Mouse (Mus musculus): Measurements from ENCODE around the gene Bche. TPM values are rescaled to one million over a fixed set of nuclear protein-coding genes. Genes with fewer than 3 reads are reported as not detected.

The Bche gene
- polyA plus RNA-seq, 1 experiment = 1.9 TPM

GRCm38 (mm10) chr3:73698889-73699288 is 9.3 kb downstream of the Bche start:
- no peak overlapping the region for H3K27ac ChIP-seq (ENCODE audit: insufficient read depth, low read length)
- TF ChIP-seq POLR2A (IDR thresholded peaks at IDR 0.05; ENCODE audit: extremely low read depth, insufficient read depth, low read length) = no peak
- TF ChIP-seq CTCF (IDR thresholded peaks at IDR 0.05; ENCODE audit: extremely low read depth, insufficient read depth, low read length) = no peak
- no peaks in the 10 kb centered on the region for H3K4me1 ChIP-seq (ENCODE audit: control insufficient read depth, insufficient read depth, low read length)
- H3K4me3 ChIP-seq (ENCODE audit: insufficient read depth, low read length) = no peak overlapping the region

- TF ChIP-seq CTCF (IDR thresholded peaks at IDR 0.05; ENCODE audit: extremely low read depth, insufficient read depth, low read length) (no peak), POLR2A (IDR thresholded peaks at IDR 0.05; ENCODE audit: extremely low read depth, insufficient read depth, low read length) (no peak)
- no peak overlapping the region for H3K4me3 ChIP-seq (ENCODE audit: insufficient read depth, low read length)
- no peak overlapping the region for H3K27ac ChIP-seq (ENCODE audit: insufficient read depth, low read length)
- no peaks in the 10 kb centered on the region for H3K4me1 ChIP-seq (ENCODE audit: control insufficient read depth, insufficient read depth, low read length)
These were observed 34.9 kb downstream of the Bche start for GRCm38 (mm10) chr3:73673333-73673732.

DNA sequence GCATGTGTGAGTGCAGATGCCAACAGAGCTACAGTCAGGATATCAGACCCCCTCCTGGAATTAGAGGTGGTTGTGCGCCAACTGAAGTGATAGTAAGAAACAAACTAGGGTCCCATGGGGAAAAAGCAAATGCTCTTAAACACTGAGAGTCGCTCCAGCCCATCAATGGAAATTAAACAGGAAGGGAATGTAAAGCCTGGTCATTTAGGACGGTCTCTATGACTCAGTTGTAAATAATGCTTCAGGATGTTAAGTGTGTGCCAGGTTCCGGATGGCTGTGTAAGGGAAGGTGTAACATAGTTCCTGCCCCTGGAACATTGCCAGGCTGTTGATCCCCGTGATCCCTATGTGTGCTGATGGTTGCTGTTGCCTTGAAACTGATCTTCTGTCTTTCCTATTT is 40.0 kb downstream of the Bche start:
- H3K27ac ChIP-seq (ENCODE audit: insufficient read depth, low read length) = no peak overlapping the region
- no peaks in the 10 kb centered on the region for H3K4me1 ChIP-seq (ENCODE audit: control insufficient read depth, insufficient read depth, low read length)
- no peak for TF ChIP-seq CTCF (IDR thresholded peaks at IDR 0.05; ENCODE audit: extremely low read depth, insufficient read depth, low read length)
- no peak for TF ChIP-seq POLR2A (IDR thresholded peaks at IDR 0.05; ENCODE audit: extremely low read depth, insufficient read depth, low read length)
- no peak overlapping the region for H3K4me3 ChIP-seq (ENCODE audit: insufficient read depth, low read length)

DNA sequence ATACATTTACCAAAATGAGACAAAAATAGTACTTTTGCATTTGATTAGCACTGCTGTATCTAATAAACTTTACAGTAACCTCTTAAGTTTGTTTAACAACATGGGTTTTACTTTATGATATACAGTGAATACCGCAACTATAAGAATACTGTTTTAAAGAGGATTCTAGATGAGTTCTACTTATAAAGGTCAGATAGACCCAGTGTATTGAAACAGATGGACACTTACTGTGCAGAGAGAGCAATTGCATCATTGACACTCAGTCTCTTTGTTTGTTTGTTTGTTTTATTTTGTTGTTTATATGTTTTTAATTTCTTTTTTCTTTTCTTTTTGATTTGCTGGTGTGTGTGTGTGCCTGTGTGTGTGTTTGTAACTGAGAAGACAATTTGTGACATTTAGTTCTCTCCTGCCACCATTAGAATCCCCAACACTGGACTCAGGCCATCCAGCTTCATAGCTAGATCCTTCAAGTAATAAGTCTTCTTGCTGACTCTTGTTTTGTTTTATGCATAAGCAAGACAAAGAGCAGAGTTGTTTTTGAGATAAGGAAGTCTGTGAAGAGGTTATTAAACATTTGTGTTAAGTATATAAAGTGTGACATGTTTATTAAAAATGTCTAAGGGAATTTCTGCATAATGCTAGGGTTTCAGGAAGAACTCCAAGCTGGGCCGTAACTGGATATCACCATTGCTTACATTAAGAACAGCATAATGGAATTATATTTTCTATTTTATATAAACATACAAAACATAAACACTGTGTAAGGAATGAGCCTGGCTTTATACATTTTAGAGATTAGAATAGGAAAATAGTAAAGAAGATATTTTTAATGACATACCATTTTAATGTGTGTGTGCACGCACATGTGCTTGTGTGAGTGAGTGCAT is 40.7 kb downstream of the Bche start:
- TF ChIP-seq POLR2A (IDR thresholded peaks at IDR 0.05; ENCODE audit: extremely low read depth, insufficient read depth, low read length) (no peak), CTCF (IDR thresholded peaks at IDR 0.05; ENCODE audit: extremely low read depth, insufficient read depth, low read length) (no peak)
- Histone ChIP-seq H3K4me3 (ENCODE audit: insufficient read depth, low read length) (no peak overlapping the region), H3K27ac (ENCODE audit: insufficient read depth, low read length) (no peak overlapping the region), H3K4me1 (ENCODE audit: control insufficient read depth, insufficient read depth, low read length) (no peaks in the 10 kb centered on the region)

DNA sequence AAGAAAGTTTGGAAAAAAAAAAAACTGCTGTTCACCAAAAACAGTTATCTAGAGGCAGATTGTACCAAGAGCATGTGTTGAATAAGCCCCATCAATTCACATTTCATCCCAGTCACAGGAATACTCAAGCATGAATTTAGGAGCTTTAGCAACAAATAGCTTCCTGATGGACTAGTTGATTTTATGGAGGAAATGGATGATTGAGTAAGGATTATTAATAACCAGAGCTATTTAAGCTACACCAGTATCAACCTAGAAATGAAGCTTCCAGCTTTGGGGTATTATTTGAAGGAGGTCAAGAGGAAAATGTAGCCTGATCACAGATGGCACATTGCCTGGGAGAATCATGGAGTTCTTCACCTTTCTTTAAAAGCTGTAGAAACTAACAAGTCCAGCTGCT is 57.9 kb downstream of the Bche start:
- Histone ChIP-seq H3K4me1 (ENCODE audit: control insufficient read depth, insufficient read depth, low read length) (no peaks in the 10 kb centered on the region), H3K4me3 (ENCODE audit: insufficient read depth, low read length) (no peak overlapping the region), H3K27ac (ENCODE audit: insufficient read depth, low read length) (no peak overlapping the region)
- TF ChIP-seq CTCF (IDR thresholded peaks at IDR 0.05; ENCODE audit: extremely low read depth, insufficient read depth, low read length) = no peak
- TF ChIP-seq POLR2A (IDR thresholded peaks at IDR 0.05; ENCODE audit: extremely low read depth, insufficient read depth, low read length) = no peak

DNA sequence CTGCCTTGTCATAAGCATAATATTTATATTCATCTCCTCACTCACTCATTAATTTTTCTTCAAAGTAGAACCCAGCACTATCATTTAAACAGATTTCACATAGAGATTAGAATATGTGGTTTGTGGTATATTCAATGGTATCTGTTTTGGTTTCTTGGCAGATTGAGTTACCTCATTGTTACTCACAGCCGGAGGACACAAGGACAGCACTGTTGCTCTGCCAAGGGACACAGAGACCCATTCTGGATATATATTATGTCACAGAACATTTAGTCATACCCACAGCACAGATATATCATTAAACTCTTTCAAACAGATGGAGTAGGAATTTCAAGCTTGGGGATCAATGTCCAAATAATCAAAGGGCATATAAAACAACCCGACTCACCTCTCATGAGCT is 61.2 kb downstream of the Bche start:
- no peak overlapping the region for H3K27ac ChIP-seq (ENCODE audit: insufficient read depth, low read length)
- no peaks in the 10 kb centered on the region for H3K4me1 ChIP-seq (ENCODE audit: control insufficient read depth, insufficient read depth, low read length)
- TF ChIP-seq POLR2A (IDR thresholded peaks at IDR 0.05; ENCODE audit: extremely low read depth, insufficient read depth, low read length) = no peak
- no peak for TF ChIP-seq CTCF (IDR thresholded peaks at IDR 0.05; ENCODE audit: extremely low read depth, insufficient read depth, low read length)
- no peak overlapping the region for H3K4me3 ChIP-seq (ENCODE audit: insufficient read depth, low read length)

- Histone ChIP-seq H3K4me3 (ENCODE audit: insufficient read depth, low read length) (no peak overlapping the region), H3K27ac (ENCODE audit: insufficient read depth, low read length) (no peak overlapping the region; the same call in 1 of the 2 replicates), H3K4me1 (ENCODE audit: control insufficient read depth, insufficient read depth, low read length) (no peaks in the 10 kb centered on the region; the same call in 1 of the 2 replicates)
- TF ChIP-seq CTCF (IDR thresholded peaks at IDR 0.05; ENCODE audit: extremely low read depth, insufficient read depth, low read length) (no peak), POLR2A (IDR thresholded peaks at IDR 0.05; ENCODE audit: extremely low read depth, insufficient read depth, low read length) (no peak)
These were observed 96.8 kb downstream of the Bche start for GRCm38 (mm10) chr3:73611421-73611820.

- Histone ChIP-seq H3K4me3 (ENCODE audit: insufficient read depth, low read length) (no peak overlapping the region), H3K27ac (ENCODE audit: insufficient read depth, low read length) (no peak overlapping the region), H3K4me1 (ENCODE audit: control insufficient read depth, insufficient read depth, low read length) (no peaks in the 10 kb centered on the region)
- TF ChIP-seq CTCF (IDR thresholded peaks at IDR 0.05; ENCODE audit: extremely low read depth, insufficient read depth, low read length) (no peak), POLR2A (IDR thresholded peaks at IDR 0.05; ENCODE audit: extremely low read depth, insufficient read depth, low read length) (no peak)
These were observed 116.3 kb downstream of the Bche start for GRCm38 (mm10) chr3:73591757-73592533.

All from cortical plate, adult 2 months (tissue).